Mouse (Mus musculus): ENCODE results near the gene Bok. TPM values are rescaled to one million over a fixed set of nuclear protein-coding genes. Genes with fewer than 3 reads are reported as not detected.
A peak's percentile ranks its signal among the peaks of the same experiment; 100 is the strongest.

Gene Bok
- 77.6 and 87.4 TPM in 2 replicates for polyA plus RNA-seq (2014; fragmentation: Nextera tagmentation; extraction: Ambion mirVana)

GRCm38 (mm10) chr1:93685401-93686244 is at the start of gene Bok:
Gene Bok (plus strand): TSS chr1:93685660.
- under 1% methylated on average over 78 of the region's 78 CpGs for WGBS

GRCm38 (mm10) chr1:93636211-93636897 is 49.1 kb upstream of the Bok start:
- Histone ChIP-seq H3K4me2 (ENCODE audit: low read length) (peak overlapping the region; percentile 74), H3K36me3 (ENCODE audit: control insufficient read depth, insufficient read depth, low read length) (peaks cover 4% of the 10 kb centered on the region; the same call in 1 of the 2 replicates), H3K27ac (replicated peaks; ENCODE audit: low read depth, low read length) (peak overlapping the region; percentile 88), H3K4me3 (replicated peaks; ENCODE audit: low read depth, low read length) (peak overlapping the region; percentile 43), H3K9me3 (ENCODE audit: control insufficient read depth, low read length) (no peaks in the 10 kb centered on the region), H3K4me1 (ENCODE audit: control insufficient read depth, insufficient read depth, low read length) (peaks cover 19% of the 10 kb centered on the region), H3K27me3 (ENCODE audit: control insufficient read depth, insufficient read depth, low read length) (no peaks in the 10 kb centered on the region), H3K9ac (replicated peaks; ENCODE audit: low read length) (peak overlapping the region; percentile 56)
- peak; percentile 6 for ATAC-seq (ENCODE audit: low FRiP score, low TSS enrichment)
- DNase-seq, result peak; percentile 65
- 28% methylated on average over 7 of the region's 7 CpGs for WGBS

More at GRCm38 (mm10) chr1:93685401-93686244, at the start of gene Bok:
- H3K27me3 ChIP-seq (ENCODE audit: control insufficient read depth, insufficient read depth, low read length), result no peaks in the 10 kb centered on the region
- H3K4me3 ChIP-seq (replicated peaks; ENCODE audit: low read depth, low read length), result peak within 1 kb of the TSS; percentile 58
- H3K9me3 ChIP-seq (ENCODE audit: control insufficient read depth, low read length), result 0 out of 2 replicates have a peak, but pooled peaks cover 3% of the 10 kb centered on the region
- H3K4me1 ChIP-seq (ENCODE audit: control insufficient read depth, insufficient read depth, low read length), result 0 out of 2 replicates have a peak, but pooled peaks cover 8% of the 10 kb centered on the region
- H3K27ac ChIP-seq (replicated peaks; ENCODE audit: low read depth, low read length), result peak within 1 kb of the TSS; percentile 74
- no peaks in the 10 kb centered on the region for H3K36me3 ChIP-seq (ENCODE audit: control insufficient read depth, insufficient read depth, low read length)
- DNase-seq (peak; percentile 80), ATAC-seq (ENCODE audit: low FRiP score, low TSS enrichment) (peak; percentile 53)
- H3K9ac ChIP-seq (replicated peaks; ENCODE audit: low read length), result peak within 1 kb of the TSS; percentile 63
- peak within 1 kb of the TSS; percentile 77 for H3K4me2 ChIP-seq (ENCODE audit: low read length)

GRCm38 (mm10) chr1:93641978-93642377 is 43.5 kb upstream of the Bok start:
- no peak overlapping the region for H3K4me2 ChIP-seq (ENCODE audit: low read length)
- no peak overlapping the region for H3K27ac ChIP-seq (replicated peaks; ENCODE audit: low read depth, low read length)
- no peaks in the 10 kb centered on the region for H3K4me1 ChIP-seq (ENCODE audit: control insufficient read depth, insufficient read depth, low read length)
- 91% methylated on average over 2 of the region's 2 CpGs for WGBS
- DNase-seq (no peak), ATAC-seq (ENCODE audit: low FRiP score, low TSS enrichment) (no peak)
- H3K27me3 ChIP-seq (ENCODE audit: control insufficient read depth, insufficient read depth, low read length), result no peaks in the 10 kb centered on the region
- no peak overlapping the region for H3K4me3 ChIP-seq (replicated peaks; ENCODE audit: low read depth, low read length)
- no peaks in the 10 kb centered on the region for H3K36me3 ChIP-seq (ENCODE audit: control insufficient read depth, insufficient read depth, low read length)
- no peak overlapping the region for H3K9ac ChIP-seq (replicated peaks; ENCODE audit: low read length)
- H3K9me3 ChIP-seq (ENCODE audit: control insufficient read depth, low read length), result no peaks in the 10 kb centered on the region

- Histone ChIP-seq H3K27me3 (ENCODE audit: control insufficient read depth, insufficient read depth, low read length) (no peaks in the 10 kb centered on the region), H3K4me2 (ENCODE audit: low read length) (no peak overlapping the region), H3K4me3 (replicated peaks; ENCODE audit: low read depth, low read length) (no peak overlapping the region), H3K36me3 (ENCODE audit: control insufficient read depth, insufficient read depth, low read length) (no peaks in the 10 kb centered on the region), H3K9ac (replicated peaks; ENCODE audit: low read length) (no peak overlapping the region), H3K27ac (replicated peaks; ENCODE audit: low read depth, low read length) (no peak overlapping the region), H3K4me1 (ENCODE audit: control insufficient read depth, insufficient read depth, low read length) (no peaks in the 10 kb centered on the region), H3K9me3 (ENCODE audit: control insufficient read depth, low read length) (no peaks in the 10 kb centered on the region)
- ATAC-seq (ENCODE audit: low FRiP score, low TSS enrichment) (no peak), DNase-seq (no peak)
- WGBS, result 85% methylated on average over 2 of the region's 2 CpGs
Measured at GRCm38 (mm10) chr1:93642692-93643091, 42.8 kb upstream of the Bok start.

GRCm38 (mm10) chr1:93649604-93650172 is 35.8 kb upstream of the Bok start:
- no peaks in the 10 kb centered on the region for H3K27me3 ChIP-seq (ENCODE audit: control insufficient read depth, insufficient read depth, low read length)
- no peak overlapping the region for H3K9ac ChIP-seq (replicated peaks; ENCODE audit: low read length)
- no peak overlapping the region for H3K27ac ChIP-seq (replicated peaks; ENCODE audit: low read depth, low read length)
- DNase-seq (no peak), ATAC-seq (ENCODE audit: low FRiP score, low TSS enrichment) (no peak)
- no peaks in the 10 kb centered on the region for H3K4me1 ChIP-seq (ENCODE audit: control insufficient read depth, insufficient read depth, low read length)
- WGBS, result 72% methylated on average over 5 of the region's 5 CpGs
- no peak overlapping the region for H3K4me3 ChIP-seq (replicated peaks; ENCODE audit: low read depth, low read length)
- H3K9me3 ChIP-seq (ENCODE audit: control insufficient read depth, low read length), result no peaks in the 10 kb centered on the region
- H3K36me3 ChIP-seq (ENCODE audit: control insufficient read depth, insufficient read depth, low read length), result no peaks in the 10 kb centered on the region
- no peak overlapping the region for H3K4me2 ChIP-seq (ENCODE audit: low read length)

- H3K4me2 ChIP-seq (ENCODE audit: low read length), result no peak overlapping the region
- ATAC-seq (ENCODE audit: low FRiP score, low TSS enrichment) (no peak), DNase-seq (no peak)
- no peak overlapping the region for H3K9ac ChIP-seq (replicated peaks; ENCODE audit: low read length)
- H3K9me3 ChIP-seq (ENCODE audit: control insufficient read depth, low read length), result no peaks in the 10 kb centered on the region
- H3K4me1 ChIP-seq (ENCODE audit: control insufficient read depth, insufficient read depth, low read length), result no peaks in the 10 kb centered on the region
- no peak overlapping the region for H3K4me3 ChIP-seq (replicated peaks; ENCODE audit: low read depth, low read length)
- H3K27me3 ChIP-seq (ENCODE audit: control insufficient read depth, insufficient read depth, low read length), result no peaks in the 10 kb centered on the region
- H3K36me3 ChIP-seq (ENCODE audit: control insufficient read depth, insufficient read depth, low read length), result no peaks in the 10 kb centered on the region
- 71% methylated on average over 2 of the region's 2 CpGs for WGBS
- no peak overlapping the region for H3K27ac ChIP-seq (replicated peaks; ENCODE audit: low read depth, low read length)
Measured at GRCm38 (mm10) chr1:93654275-93654674, 31.2 kb upstream of the Bok start.

GRCm38 (mm10) chr1:93654798-93655197 is 30.7 kb upstream of the Bok start:
- DNase-seq, result no peak
- no peak overlapping the region for H3K4me3 ChIP-seq (replicated peaks; ENCODE audit: low read depth, low read length)

GRCm38 (mm10) chr1:93656325-93657024 is 29.0 kb upstream of the Bok start:
- H3K9me3 ChIP-seq (ENCODE audit: control insufficient read depth, low read length), result no peaks in the 10 kb centered on the region
- DNase-seq (no peak), ATAC-seq (ENCODE audit: low FRiP score, low TSS enrichment) (no peak)
- no peak overlapping the region for H3K4me2 ChIP-seq (ENCODE audit: low read length)
- H3K27me3 ChIP-seq (ENCODE audit: control insufficient read depth, insufficient read depth, low read length), result no peaks in the 10 kb centered on the region
- 71% methylated on average over 7 of the region's 7 CpGs for WGBS
- H3K4me1 ChIP-seq (ENCODE audit: control insufficient read depth, insufficient read depth, low read length), result no peaks in the 10 kb centered on the region
- H3K36me3 ChIP-seq (ENCODE audit: control insufficient read depth, insufficient read depth, low read length), result no peaks in the 10 kb centered on the region
- H3K27ac ChIP-seq (replicated peaks; ENCODE audit: low read depth, low read length), result no peak overlapping the region
- H3K4me3 ChIP-seq (replicated peaks; ENCODE audit: low read depth, low read length), result no peak overlapping the region
- no peak overlapping the region for H3K9ac ChIP-seq (replicated peaks; ENCODE audit: low read length)

More at GRCm38 (mm10) chr1:93654798-93655197, 30.7 kb upstream of the Bok start:
- H3K27ac ChIP-seq (replicated peaks; ENCODE audit: low read depth, low read length), result no peak overlapping the region
- no peak overlapping the region for H3K4me2 ChIP-seq (ENCODE audit: low read length)
- H3K9me3 ChIP-seq (ENCODE audit: control insufficient read depth, low read length), result no peaks in the 10 kb centered on the region
- ATAC-seq (ENCODE audit: low FRiP score, low TSS enrichment), result no peak
- no peak overlapping the region for H3K9ac ChIP-seq (replicated peaks; ENCODE audit: low read length)
- WGBS, result 80% methylated on average over 2 of the region's 2 CpGs
- no peaks in the 10 kb centered on the region for H3K36me3 ChIP-seq (ENCODE audit: control insufficient read depth, insufficient read depth, low read length)
- H3K27me3 ChIP-seq (ENCODE audit: control insufficient read depth, insufficient read depth, low read length), result no peaks in the 10 kb centered on the region
- H3K4me1 ChIP-seq (ENCODE audit: control insufficient read depth, insufficient read depth, low read length), result no peaks in the 10 kb centered on the region
